Mouse (Mus musculus) gastrocnemius, postnatal 25 days (tissue): ENCODE results near the gene Znhit6. TPM values are rescaled to one million over a fixed set of nuclear protein-coding genes. Genes with fewer than 3 reads are reported as not detected.

Source experiments
- DNase-seq: peaks from one replicate; pipeline ENCODE4 v3.0.0; 2022
- total RNA-seq, 2 experiments: library from RNA; stranded (reverse); gene quantifications; 1 replicate in 1 of 2; 2 replicates in 1 of 2; pipeline ENCODE4 v1.2.3; 2021

Gene Znhit6
- total RNA-seq, 2 experiments from 2014 or later: 8.2 to 9.7 TPM

- DNase-seq: no peak
Measured at GRCm38 (mm10) chr3:145646009-145646408, 70.0 kb downstream of the Znhit6 start.

DNA sequence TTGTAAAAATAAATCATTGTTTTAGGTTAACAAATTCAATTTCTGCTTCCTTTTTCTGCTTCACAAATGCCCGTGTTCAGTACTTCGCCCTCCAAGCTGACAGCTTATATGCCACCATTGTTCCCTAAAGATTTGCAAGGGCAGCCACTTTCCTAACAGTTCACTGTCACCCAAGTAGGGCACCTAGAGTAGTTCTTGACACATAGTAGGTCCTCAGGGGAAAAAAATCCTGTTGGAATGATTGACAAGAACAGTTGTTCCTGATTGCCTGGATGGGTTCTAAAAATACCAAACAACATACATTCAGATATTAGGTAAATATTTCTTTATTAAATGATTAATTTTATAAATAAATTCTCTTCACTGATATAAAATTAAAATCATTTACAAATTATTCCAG lies 70.7 kb downstream of the Znhit6 start:
- no peak for DNase-seq

GRCm38 (mm10) chr3:145647416-145647815 lies 71.4 kb downstream of the Znhit6 start:
- DNase-seq: no peak

DNA sequence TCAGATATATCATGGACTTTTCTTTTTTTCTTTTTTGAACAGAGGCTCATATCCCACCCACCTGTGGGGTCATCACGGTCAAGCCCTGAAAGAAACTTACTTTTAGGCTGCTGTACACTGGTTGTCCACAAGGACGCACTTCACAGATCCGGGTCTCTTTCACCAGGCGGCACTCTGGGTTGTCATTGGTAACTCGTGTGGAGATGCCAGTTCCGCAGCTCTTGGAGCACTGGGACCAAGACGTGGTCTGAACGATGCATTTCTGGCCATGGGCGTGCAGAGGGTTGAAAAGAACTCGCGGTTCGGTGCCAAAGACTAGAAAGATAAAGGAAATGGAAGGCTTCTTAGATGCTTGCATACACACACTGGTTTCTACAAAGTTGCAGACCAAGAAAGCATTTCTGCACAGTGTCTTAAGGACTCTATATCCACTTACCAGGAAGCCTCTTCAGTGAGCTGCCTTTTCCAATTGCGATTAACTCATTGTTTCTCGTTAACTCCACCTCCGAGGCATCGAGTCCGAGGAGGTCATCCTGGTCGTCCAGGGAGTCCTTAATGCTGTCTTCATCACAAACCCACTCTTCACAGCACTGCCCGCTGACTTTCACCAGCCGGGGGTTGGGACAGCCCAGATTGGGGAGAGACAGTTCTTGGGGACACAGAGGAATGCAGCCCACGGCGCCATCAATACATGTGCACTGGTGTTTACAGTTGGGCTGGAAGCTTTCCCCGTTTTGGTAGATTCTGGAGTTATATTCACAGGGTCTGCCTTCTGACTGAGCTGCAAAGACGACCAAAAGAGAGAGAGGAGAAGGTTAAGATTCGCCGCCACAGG lies 72.3 kb downstream of the Znhit6 start:
- DNase-seq: no peak

- peak; percentile 72 for DNase-seq
Measured at GRCm38 (mm10) chr3:145648991-145649851, 73.2 kb downstream of the Znhit6 start.

- peak; percentile 86 for DNase-seq
Measured at GRCm38 (mm10) chr3:145649852-145650202, 73.8 kb downstream of the Znhit6 start, which contains the start of gene Ccn1. Ccn1 (minus strand) TSS chr3:145649981.

GRCm38 (mm10) chr3:145650298-145651011 lies 74.5 kb downstream of the Znhit6 start:
- peak; percentile 65 for DNase-seq

GRCm38 (mm10) chr3:145651029-145651977 lies 75.3 kb downstream of the Znhit6 start:
- DNase-seq: peak; percentile 31

DNA sequence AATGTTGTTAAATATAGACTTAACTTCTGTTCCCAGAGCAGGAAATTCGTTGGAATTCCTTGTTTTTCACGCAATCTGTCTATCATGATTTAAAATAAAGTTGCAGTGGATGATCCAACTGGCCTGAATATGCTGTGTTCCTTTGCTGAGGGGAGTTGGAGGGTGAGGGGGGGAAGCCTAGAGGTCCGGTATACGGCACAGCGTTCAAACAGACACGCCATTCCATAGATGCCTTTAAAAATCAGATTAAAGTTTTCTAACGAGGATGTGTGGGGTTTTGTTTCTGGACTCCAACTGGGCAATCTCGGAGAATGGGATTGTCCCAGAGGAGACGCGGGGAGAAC lies 75.9 kb downstream of the Znhit6 start:
- DNase-seq: no peak

DNA sequence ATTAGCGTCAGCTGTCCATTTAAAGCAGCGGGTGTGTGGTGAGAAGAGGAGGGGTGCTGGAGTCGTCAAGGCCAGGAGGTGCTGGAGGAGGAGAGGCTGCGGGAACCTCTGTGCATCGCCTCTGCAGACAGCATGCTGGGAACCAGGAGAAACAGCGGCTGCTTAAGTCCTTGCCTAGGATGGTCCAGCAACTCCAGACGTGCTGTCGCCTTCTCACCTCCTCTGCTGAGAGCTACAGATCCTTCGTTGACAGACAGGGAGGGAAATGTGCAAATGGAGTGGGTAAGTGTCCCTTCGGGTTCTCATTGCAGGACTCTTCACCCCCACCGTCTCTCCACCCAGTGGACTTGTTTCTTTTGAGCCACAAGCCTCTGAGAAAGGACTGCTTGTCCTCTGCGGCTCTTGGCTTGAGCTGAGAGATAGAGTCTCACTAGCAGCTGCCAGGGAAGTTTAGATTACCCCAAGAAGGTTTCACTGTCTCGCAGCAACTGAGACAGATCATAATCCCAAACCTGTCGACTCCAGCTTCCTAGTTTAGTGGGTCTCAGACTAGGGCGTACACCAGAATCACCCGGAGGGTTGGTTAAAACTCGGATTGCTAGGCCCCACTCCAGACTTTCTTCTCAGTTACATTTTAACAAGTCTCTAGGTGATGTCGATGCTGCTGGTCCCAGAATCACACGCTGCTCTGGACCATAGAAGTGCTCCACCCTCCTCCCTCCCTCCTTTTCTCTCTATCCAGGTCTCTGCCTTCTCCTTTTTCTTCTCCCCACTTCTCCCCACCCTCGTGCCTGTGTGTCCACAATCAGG lies 76.5 kb downstream of the Znhit6 start:
- peak; percentile 69 for DNase-seq

GRCm38 (mm10) chr3:145653191-145653940 lies 77.4 kb downstream of the Znhit6 start:
- peak; percentile 78 for DNase-seq

DNA sequence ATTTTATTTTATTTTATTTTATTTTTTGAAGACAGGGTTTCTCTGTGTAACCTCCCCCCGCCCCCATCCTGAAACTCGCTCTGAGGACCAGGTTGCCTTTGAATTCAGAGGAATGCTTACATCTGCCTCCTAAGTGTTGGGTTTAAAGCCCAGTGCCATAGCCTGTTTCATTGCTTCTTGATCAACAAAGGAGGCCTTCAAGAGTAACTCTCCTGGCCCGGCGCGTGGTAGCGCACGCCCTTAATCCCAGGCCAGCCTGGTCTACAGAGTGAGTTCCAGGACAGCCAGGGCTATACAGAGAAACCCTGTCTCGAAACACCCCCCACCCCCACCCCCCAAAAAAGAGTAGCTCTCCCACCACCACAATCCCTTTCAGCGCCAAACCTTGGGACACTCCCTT lies 78.0 kb downstream of the Znhit6 start:
- no peak for DNase-seq

Other genes with a start within 250 kb of the Znhit6 start
- gene Ccn1, start 73.8 kb downstream of the Znhit6 start, total RNA-seq: 10 to 100 TPM; 18.2 to 21.4 TPM
- 1 to 10 TPM; 4.8 to 5.7 TPM for gene Ddah1, start 182.5 kb downstream of the Znhit6 start, total RNA-seq